Mouse (Mus musculus) C2C12 (cell line): ENCODE measurements around the gene Psmb8.
"Not testable (repeated sequence)": the region's sequence is repeated elsewhere in the genome, so short reads cannot be mapped to it uniquely, and the experiment has no call there.

Experiments
- CEBPB ChIP-seq: IDR thresholded peaks from one replicate; pipeline ENCODE4 v1.6.1; 2011; ENCODE audit warnings: low read depth, mild to moderate bottlenecking, control low read depth, moderate library complexity
- CTCF ChIP-seq: IDR thresholded peaks from one replicate; pipeline ENCODE4 v1.5.1; 2011; ENCODE audit not compliant: control insufficient read depth, insufficient read depth, insufficient read length
- MYOD1 ChIP-seq: IDR thresholded peaks from one replicate; pipeline ENCODE4 v1.6.1; 2011; ENCODE audit warnings: low read depth; ENCODE audit not compliant: control insufficient read depth, insufficient read length
- MYOG ChIP-seq: IDR thresholded peaks from one replicate; pipeline ENCODE4 v1.6.1; 2011; ENCODE audit not compliant: control insufficient read depth, insufficient read length; ENCODE audit errors: extremely low read depth

DNA sequence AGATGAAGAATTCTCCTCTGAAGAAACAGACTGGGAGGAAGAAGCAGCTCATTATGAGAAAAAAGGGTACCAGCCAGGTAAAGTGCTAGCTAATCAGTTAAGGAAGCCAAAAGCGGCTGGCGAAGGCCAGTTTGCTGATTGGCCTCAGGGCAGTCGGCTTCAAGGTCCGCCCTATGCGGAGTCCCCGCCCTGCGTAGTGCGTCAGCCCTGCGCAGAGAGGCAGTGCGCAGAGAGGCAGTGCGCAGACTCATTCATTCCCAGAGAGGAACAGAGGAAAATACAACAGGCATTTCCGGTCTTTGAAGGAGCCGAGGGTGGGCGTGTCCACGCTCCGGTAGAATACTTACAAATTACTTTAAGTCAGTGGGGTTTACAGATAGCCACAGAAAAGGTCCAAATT, 22.9 kb downstream of the Psmb8 start:
- not testable (repeated sequence) for TF ChIP-seq CTCF, CEBPB, MYOD1, MYOG
